Mouse (Mus musculus): ENCODE measurements around the gene Dennd4c. TPM values are rescaled to one million over a fixed set of nuclear protein-coding genes. Genes with fewer than 3 reads are reported as not detected.

Dennd4c gene
- polyA plus RNA-seq, 1 experiment from 2014 or later, result 7.4 TPM

DNA sequence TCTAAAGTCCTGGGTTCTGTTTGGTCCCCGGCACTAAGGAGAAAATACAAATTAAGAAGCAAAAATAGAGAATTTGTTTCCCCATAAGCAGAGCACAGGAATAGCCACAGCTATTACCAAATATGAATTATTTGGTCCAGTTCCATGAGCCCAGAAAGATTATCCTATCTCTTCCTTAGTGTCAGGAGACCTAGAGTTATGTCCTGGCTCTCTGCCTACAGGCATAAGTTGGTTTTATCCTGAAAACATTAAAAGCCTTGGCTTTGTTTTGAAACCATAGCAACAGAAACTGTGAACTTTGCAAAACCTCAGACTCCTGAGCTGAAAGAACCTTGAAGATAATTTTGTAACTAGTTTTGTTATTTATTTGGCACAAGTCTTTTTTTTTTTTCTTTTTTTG lies 31.2 kb upstream of the Dennd4c start:
- DNase-seq (ENCODE audit: low spot score) (no peak), ATAC-seq (replicated peaks; ENCODE audit: low FRiP score, low TSS enrichment, low read depth) (no peak)
- Histone ChIP-seq H3K4me3 (ENCODE audit: low read depth, low read length) (no peak overlapping the region), H3K9me3 (ENCODE audit: control insufficient read depth, low read length) (no peaks in the 10 kb centered on the region), H3K36me3 (ENCODE audit: control insufficient read depth, insufficient read depth, low read length) (no peaks in the 10 kb centered on the region), H3K9ac (ENCODE audit: low read length) (no peak overlapping the region), H3K27ac (ENCODE audit: low read depth) (no peak overlapping the region), H3K4me2 (ENCODE audit: low read length) (no peak overlapping the region), H3K27me3 (replicated peaks; ENCODE audit: control insufficient read depth, insufficient read depth, low read length) (no peaks in the 10 kb centered on the region), H3K4me1 (replicated peaks; ENCODE audit: control insufficient read depth, insufficient read depth, low read length) (peaks cover 5% of the 10 kb centered on the region)
- 76% methylated on average over 1 of the region's 1 CpGs for WGBS

DNA sequence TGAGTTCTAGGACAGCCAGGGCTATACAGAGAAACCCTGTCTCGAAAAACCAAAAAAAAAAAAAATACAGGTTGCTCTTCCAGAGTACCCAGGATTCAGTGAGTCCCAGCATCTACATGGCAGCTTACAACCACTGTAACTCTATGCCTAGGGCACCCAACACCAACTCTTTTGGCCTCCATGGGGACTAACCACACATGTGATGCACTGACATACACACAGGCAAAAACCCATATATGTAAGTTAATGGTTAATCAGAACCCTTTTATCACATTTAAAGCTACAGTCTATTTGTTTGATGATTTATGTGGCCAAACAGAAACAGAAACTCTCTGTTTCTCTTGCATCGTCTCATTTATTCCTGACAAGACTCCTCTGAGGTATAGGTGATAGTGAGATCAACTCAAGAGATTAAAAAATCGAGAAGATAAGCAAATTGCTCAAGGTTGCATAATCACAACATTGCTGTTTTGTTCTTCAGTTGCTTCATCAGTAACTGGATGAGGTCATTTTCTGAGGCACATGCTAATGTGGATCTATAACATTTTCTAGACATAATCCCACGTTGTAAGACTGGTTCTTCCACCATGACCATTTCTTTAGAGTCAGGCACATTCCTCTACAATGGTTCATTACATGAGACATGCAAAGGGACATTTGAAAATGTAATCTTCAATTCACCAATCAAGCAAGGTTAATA lies 29.3 kb upstream of the Dennd4c start:
- Histone ChIP-seq H3K9me3 (ENCODE audit: control insufficient read depth, low read length) (no peaks in the 10 kb centered on the region), H3K36me3 (ENCODE audit: control insufficient read depth, insufficient read depth, low read length) (no peaks in the 10 kb centered on the region), H3K4me2 (ENCODE audit: low read length) (no peak overlapping the region), H3K4me3 (ENCODE audit: low read depth, low read length) (no peak overlapping the region), H3K27me3 (replicated peaks; ENCODE audit: control insufficient read depth, insufficient read depth, low read length) (no peaks in the 10 kb centered on the region), H3K4me1 (replicated peaks; ENCODE audit: control insufficient read depth, insufficient read depth, low read length) (peaks cover 5% of the 10 kb centered on the region), H3K9ac (ENCODE audit: low read length) (no peak overlapping the region), H3K27ac (ENCODE audit: low read depth) (no peak overlapping the region)
- DNase-seq (ENCODE audit: low spot score) (no peak), ATAC-seq (replicated peaks; ENCODE audit: low FRiP score, low TSS enrichment, low read depth) (no peak)
- WGBS, result 74% methylated on average over 4 of the region's 4 CpGs

DNA sequence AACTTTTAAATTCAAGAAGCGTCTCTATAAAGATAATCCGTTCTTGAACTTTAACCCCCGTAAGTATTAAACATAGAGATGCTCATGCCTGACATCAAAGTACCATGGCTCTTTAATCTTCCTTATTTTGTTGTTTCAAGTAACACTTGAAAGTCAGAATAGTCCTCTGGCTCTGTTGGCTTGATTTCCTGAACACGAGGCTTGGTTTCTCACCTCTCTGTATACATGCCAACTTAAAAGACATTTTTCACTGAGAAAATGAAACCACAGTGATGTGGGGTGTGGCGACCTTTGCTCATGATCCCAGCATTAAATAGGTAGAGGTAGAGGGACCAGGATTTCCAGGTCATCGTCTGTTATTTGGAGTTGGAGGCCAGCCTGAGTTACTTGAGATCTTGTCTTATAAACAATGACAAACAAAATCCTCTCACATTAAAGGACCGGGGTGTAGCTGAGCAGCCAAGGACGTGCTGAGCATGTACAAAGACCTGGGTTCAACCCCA lies 26.4 kb upstream of the Dennd4c start:
- Histone ChIP-seq H3K9ac (ENCODE audit: low read length) (no peak overlapping the region), H3K36me3 (ENCODE audit: control insufficient read depth, insufficient read depth, low read length) (no peaks in the 10 kb centered on the region), H3K4me3 (ENCODE audit: low read depth, low read length) (no peak overlapping the region), H3K27me3 (replicated peaks; ENCODE audit: control insufficient read depth, insufficient read depth, low read length) (no peaks in the 10 kb centered on the region), H3K9me3 (ENCODE audit: control insufficient read depth, low read length) (no peaks in the 10 kb centered on the region), H3K4me2 (ENCODE audit: low read length) (no peak overlapping the region), H3K4me1 (replicated peaks; ENCODE audit: control insufficient read depth, insufficient read depth, low read length) (peaks cover under 1% of the 10 kb centered on the region), H3K27ac (ENCODE audit: low read depth) (no peak overlapping the region)
- DNase-seq (ENCODE audit: low spot score) (no peak), ATAC-seq (replicated peaks; ENCODE audit: low FRiP score, low TSS enrichment, low read depth) (no peak)
- WGBS, result 47% methylated on average over 8 of the region's 8 CpGs

DNA sequence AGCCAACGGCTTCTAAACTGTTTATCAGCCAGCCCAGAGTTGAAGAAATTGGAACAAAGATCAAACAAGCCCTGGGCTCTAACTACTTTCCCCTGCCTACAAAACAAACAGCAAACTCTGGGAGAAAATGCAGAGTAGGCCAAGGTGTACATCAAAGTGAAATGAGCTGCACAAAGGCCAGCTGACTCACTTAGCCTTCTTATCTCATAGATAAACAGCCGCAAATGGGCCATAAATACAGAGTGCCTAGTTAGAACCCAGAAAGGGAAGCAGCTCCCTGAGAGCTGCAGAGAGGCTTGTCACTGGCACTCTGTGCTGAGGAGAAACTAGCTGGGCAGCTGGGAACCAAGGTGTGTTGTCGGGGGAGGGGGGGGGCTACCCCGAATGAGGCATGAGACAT lies 23.2 kb upstream of the Dennd4c start:
- no peak overlapping the region for H3K4me3 ChIP-seq (ENCODE audit: low read depth, low read length)
- ATAC-seq (replicated peaks; ENCODE audit: low FRiP score, low TSS enrichment, low read depth) (peak; percentile 88), DNase-seq (ENCODE audit: low spot score) (peak; percentile 58)
- no peak overlapping the region for H3K9ac ChIP-seq (ENCODE audit: low read length)
- no peak overlapping the region for H3K27ac ChIP-seq (ENCODE audit: low read depth)
- H3K27me3 ChIP-seq (replicated peaks; ENCODE audit: control insufficient read depth, insufficient read depth, low read length), result no peaks in the 10 kb centered on the region
- no peak overlapping the region for H3K4me2 ChIP-seq (ENCODE audit: low read length)
- H3K36me3 ChIP-seq (ENCODE audit: control insufficient read depth, insufficient read depth, low read length), result no peaks in the 10 kb centered on the region
- H3K4me1 ChIP-seq (replicated peaks; ENCODE audit: control insufficient read depth, insufficient read depth, low read length), result no peaks in the 10 kb centered on the region
- WGBS, result 14% methylated on average over 4 of the region's 4 CpGs
- H3K9me3 ChIP-seq (ENCODE audit: control insufficient read depth, low read length), result no peaks in the 10 kb centered on the region

DNA sequence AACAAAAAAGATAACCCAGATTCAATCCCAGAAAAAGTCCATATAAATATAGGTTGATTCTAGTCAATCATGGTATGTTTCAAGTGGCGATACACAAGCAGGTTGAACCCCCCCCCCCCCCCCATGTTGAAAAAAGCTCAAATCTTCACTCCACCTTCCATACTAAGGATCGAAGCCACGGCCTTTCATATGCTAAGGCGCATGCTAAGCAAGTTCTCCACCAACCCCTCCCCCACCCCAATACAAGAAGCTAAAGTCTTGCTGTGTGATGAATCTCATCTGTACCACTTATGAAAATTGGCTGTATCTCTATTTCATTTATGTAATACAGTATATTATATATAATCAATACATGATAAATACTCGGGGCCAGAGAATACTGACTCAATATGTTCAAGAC lies 22.2 kb upstream of the Dennd4c start:
- no peaks in the 10 kb centered on the region for H3K36me3 ChIP-seq (ENCODE audit: control insufficient read depth, insufficient read depth, low read length)
- H3K27ac ChIP-seq (ENCODE audit: low read depth), result no peak overlapping the region
- no peak overlapping the region for H3K4me2 ChIP-seq (ENCODE audit: low read length)
- WGBS, result 87% methylated on average over 5 of the region's 5 CpGs
- H3K9ac ChIP-seq (ENCODE audit: low read length), result no peak overlapping the region
- no peak overlapping the region for H3K4me3 ChIP-seq (ENCODE audit: low read depth, low read length)
- DNase-seq (ENCODE audit: low spot score) (no peak), ATAC-seq (replicated peaks; ENCODE audit: low FRiP score, low TSS enrichment, low read depth) (no peak)
- H3K4me1 ChIP-seq (replicated peaks; ENCODE audit: control insufficient read depth, insufficient read depth, low read length), result no peaks in the 10 kb centered on the region
- no peaks in the 10 kb centered on the region for H3K27me3 ChIP-seq (replicated peaks; ENCODE audit: control insufficient read depth, insufficient read depth, low read length)
- H3K9me3 ChIP-seq (ENCODE audit: control insufficient read depth, low read length), result no peaks in the 10 kb centered on the region

DNA sequence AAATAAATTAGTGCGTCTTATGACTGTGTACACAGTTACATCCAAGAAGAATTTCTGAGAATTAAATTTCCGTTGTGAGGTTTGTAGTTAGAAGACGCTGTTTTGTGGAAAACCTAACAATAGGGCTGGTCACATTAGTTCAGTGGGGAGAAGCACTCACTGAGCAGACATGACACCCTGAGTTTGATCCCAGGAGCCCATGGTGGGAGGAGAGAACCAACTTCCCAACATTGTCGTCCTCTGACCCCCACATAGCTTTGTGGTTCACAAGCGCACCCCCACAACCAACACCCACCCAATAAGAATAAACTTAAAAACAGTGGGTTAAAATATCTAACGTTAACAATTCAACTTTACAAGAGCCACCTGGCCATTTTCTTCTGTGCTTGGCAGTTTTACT lies 18.5 kb upstream of the Dennd4c start:
- H3K4me3 ChIP-seq (ENCODE audit: low read depth, low read length), result no peak overlapping the region
- H3K9ac ChIP-seq (ENCODE audit: low read length), result no peak overlapping the region
- DNase-seq (ENCODE audit: low spot score) (no peak), ATAC-seq (replicated peaks; ENCODE audit: low FRiP score, low TSS enrichment, low read depth) (no peak)
- H3K27ac ChIP-seq (ENCODE audit: low read depth), result no peak overlapping the region
- 69% methylated on average over 6 of the region's 6 CpGs for WGBS
- H3K9me3 ChIP-seq (ENCODE audit: control insufficient read depth, low read length), result no peaks in the 10 kb centered on the region
- H3K27me3 ChIP-seq (replicated peaks; ENCODE audit: control insufficient read depth, insufficient read depth, low read length), result no peaks in the 10 kb centered on the region
- H3K36me3 ChIP-seq (ENCODE audit: control insufficient read depth, insufficient read depth, low read length), result no peaks in the 10 kb centered on the region
- H3K4me2 ChIP-seq (ENCODE audit: low read length), result no peak overlapping the region
- H3K4me1 ChIP-seq (replicated peaks; ENCODE audit: control insufficient read depth, insufficient read depth, low read length), result no peaks in the 10 kb centered on the region

- H3K4me2 ChIP-seq (ENCODE audit: low read length), result no peak overlapping the region
- H3K27me3 ChIP-seq (replicated peaks; ENCODE audit: control insufficient read depth, insufficient read depth, low read length), result no peaks in the 10 kb centered on the region
- no peaks in the 10 kb centered on the region for H3K36me3 ChIP-seq (ENCODE audit: control insufficient read depth, insufficient read depth, low read length)
- no peak overlapping the region for H3K27ac ChIP-seq (ENCODE audit: low read depth)
- H3K9ac ChIP-seq (ENCODE audit: low read length), result no peak overlapping the region
- no peak for ATAC-seq (replicated peaks; ENCODE audit: low FRiP score, low TSS enrichment, low read depth)
- no peak overlapping the region for H3K4me3 ChIP-seq (ENCODE audit: low read depth, low read length)
- no peaks in the 10 kb centered on the region for H3K4me1 ChIP-seq (replicated peaks; ENCODE audit: control insufficient read depth, insufficient read depth, low read length)
- 87% methylated on average over 19 of the region's 19 CpGs for WGBS
- no peak for DNase-seq (ENCODE audit: low spot score)
- no peaks in the 10 kb centered on the region for H3K9me3 ChIP-seq (ENCODE audit: control insufficient read depth, low read length)
Measured at GRCm38 (mm10) chr4:86734088-86734841, 14.1 kb upstream of the Dennd4c start.

GRCm38 (mm10) chr4:86739308-86739993 lies 8.9 kb upstream of the Dennd4c start:
- no peak overlapping the region for H3K4me3 ChIP-seq (ENCODE audit: low read depth, low read length)
- no peak overlapping the region for H3K9ac ChIP-seq (ENCODE audit: low read length)
- H3K9me3 ChIP-seq (ENCODE audit: control insufficient read depth, low read length), result 0 out of 2 replicates have a peak, but pooled peaks cover 2% of the 10 kb centered on the region
- 74% methylated on average over 5 of the region's 5 CpGs for WGBS
- H3K27ac ChIP-seq (ENCODE audit: low read depth), result no peak overlapping the region
- H3K4me1 ChIP-seq (replicated peaks; ENCODE audit: control insufficient read depth, insufficient read depth, low read length), result no peaks in the 10 kb centered on the region
- H3K27me3 ChIP-seq (replicated peaks; ENCODE audit: control insufficient read depth, insufficient read depth, low read length), result no peaks in the 10 kb centered on the region
- no peak overlapping the region for H3K4me2 ChIP-seq (ENCODE audit: low read length)
- H3K36me3 ChIP-seq (ENCODE audit: control insufficient read depth, insufficient read depth, low read length), result no peaks in the 10 kb centered on the region
- no peak for DNase-seq (ENCODE audit: low spot score)
- no peak for ATAC-seq (replicated peaks; ENCODE audit: low FRiP score, low TSS enrichment, low read depth)

Measured in intestine, embryonic 14.5 days (tissue).